Mouse (Mus musculus): ENCODE results near the gene Nectin2.

DNA sequence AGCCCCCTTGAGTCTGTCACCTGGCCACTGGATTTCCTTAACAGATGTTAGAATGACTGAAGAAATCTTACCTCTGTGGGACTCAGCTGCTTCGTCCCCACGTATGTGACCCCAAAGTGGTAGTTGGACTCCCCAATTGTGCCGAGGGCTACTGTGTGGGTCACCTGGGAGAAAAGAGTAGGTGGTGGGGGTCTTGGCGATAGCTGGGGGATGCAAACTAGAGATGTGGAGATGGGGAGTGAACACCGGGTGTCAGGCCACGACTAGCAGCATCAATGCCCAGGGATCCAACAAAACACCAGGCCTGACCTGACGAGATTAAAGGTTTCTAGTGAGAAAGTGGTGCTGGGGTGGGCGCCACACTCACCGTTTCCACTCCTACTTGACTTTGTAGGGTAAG lies 36.7 kb downstream of the Nectin2 start:
- no peak for TF ChIP-seq POLR2A (IDR thresholded peaks at IDR 0.05; ENCODE audit: borderline replicate concordance, insufficient read depth, low read length)
- no peak for TF ChIP-seq CTCF (IDR thresholded peaks at IDR 0.05; ENCODE audit: borderline replicate concordance, insufficient read depth, low read depth, low read length)

Measured in cerebellum, adult 2 months (tissue).